Mouse (Mus musculus) heart, postnatal 4 days (tissue): ENCODE measurements at regions not wholly inside any gene's neighbourhood (a gene's known extent, or its start where the extent isn't known, plus 50 kb on each side); places are given as distances from the start of the nearest gene placed in this dataset.

Experiments
- DNase-seq: peaks from one replicate; pipeline ENCODE4 v3.0.0; 2021

DNA sequence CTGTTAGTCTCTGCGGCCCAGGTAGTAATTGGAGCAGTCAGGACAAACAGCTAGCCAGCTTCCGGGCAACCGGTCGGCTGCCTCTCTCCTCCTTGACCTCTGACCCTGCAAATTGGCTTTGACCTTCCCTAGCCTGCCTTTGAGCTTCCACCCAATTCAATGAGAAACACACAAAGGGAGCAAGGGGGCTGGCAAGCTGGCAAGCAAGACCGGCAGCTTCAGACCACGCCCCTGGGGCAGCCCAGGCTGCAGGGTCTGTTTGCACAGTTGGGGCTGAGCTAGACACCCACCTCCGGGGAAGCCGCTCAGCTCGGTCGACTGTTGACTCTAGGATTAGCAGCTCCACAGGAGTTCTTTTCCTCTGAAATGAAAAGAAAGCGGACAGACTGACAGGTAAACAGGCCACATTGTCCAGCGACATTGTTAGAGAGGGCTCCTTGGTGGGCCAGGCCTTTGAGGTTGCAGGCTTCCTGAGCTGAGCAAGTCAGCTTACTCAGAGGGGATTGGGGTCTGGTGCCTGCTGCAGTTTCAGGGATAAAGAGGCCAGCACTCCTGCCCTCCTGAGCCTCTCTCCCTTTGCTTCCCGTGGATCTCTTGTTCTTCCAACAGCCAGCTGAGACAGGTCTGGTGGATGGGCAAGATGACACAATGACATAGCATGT lies 116.6 kb downstream of the Inhbb start:
- no peak for DNase-seq

- DNase-seq = no peak
Observed at GRCm38 (mm10) chr1:119304470-119304980, 117.5 kb downstream of the Inhbb start.

- DNase-seq = no peak
Observed at GRCm38 (mm10) chr1:119302349-119302995, 119.6 kb downstream of the Inhbb start.

GRCm38 (mm10) chr1:119301931-119302330 lies 120.1 kb downstream of the Inhbb start:
- DNase-seq = no peak

GRCm38 (mm10) chr1:119301258-119301657 lies 120.8 kb downstream of the Inhbb start:
- DNase-seq = no peak

- DNase-seq = no peak
Observed at GRCm38 (mm10) chr1:119299842-119300752, 122.0 kb downstream of the Inhbb start.

GRCm38 (mm10) chr1:119298696-119299230 lies 123.3 kb downstream of the Inhbb start:
- no peak for DNase-seq

DNA sequence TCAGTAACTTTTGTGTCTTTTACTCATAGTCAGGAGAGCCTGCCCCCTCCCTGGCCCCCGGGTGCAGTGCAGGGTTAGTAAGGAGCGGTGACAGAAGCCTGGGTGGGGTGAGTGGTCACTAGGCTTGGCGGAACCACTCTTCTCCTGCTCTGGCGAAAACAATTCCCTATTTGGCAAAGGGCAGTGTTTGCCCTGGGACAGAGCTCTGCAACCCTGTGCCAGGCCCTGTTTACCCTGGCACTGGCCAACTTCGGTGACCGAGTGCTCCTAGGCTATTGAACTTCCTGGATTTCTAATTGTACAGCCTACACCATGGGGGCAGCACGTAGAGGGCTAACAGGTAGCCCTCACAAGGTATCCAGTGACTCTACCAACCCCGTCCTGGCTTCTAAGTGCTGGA lies 126.9 kb downstream of the Inhbb start:
- DNase-seq = no peak

- no peak for DNase-seq
Observed at GRCm38 (mm10) chr1:119293839-119294238, 128.2 kb downstream of the Inhbb start.

DNA sequence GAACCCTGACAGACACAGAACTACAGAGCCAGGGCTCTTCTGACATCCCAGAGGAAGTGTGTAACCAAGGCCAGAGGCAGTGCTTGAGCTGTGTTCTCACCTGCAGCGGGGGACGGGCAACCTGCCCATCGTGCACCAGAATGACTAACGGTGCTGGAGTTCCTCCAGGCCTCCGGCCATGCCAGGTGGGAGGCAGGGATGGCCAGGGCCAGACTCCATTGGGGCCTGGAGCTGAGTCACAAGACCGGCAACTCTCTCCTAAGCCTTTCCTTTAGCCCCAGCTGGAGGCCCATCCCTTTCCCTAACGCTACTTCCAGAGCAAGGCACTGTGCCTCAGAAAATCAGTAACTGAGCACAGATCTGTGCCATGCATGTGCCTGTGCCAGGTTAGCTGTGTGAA lies 129.8 kb downstream of the Inhbb start:
- DNase-seq = peak; percentile 51

DNA sequence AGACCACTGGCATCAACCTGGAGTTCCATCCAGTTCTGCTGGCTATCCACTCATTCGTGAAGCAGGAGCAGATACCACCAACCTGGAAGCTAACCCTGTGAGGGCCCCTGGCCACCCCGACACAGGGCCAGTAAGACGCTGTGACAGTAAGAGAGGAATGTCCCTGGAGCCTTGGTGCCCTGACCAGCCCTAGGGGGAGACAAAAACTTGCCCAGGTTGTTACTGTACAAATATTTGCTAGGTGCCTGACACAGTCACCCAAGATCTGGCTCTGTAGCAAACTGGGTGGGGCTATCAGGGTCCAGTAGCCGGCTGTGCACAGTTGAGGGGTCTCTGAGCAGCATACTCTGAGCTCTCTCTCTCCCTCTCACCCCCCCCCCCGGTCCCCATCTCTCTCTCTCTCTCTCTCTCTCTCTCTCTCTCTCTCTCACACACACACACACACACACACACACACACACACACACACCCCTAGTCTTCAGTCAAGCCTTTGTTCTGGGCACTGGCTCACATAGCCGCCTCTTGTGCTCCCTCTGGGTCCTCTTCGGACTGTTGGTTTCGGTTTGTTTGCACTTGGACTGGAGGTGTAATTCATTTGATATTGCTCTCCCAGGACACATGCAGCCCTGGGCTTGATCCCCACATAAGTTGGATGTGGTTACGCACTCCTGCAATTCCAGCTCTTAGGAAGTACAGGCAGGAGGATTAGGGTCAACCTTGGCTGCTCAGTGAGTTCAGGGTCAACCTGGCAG lies 131.7 kb downstream of the Inhbb start:
- no peak for DNase-seq

GRCm38 (mm10) chr1:119289516-119290164 lies 132.4 kb downstream of the Inhbb start:
- DNase-seq = no peak

DNA sequence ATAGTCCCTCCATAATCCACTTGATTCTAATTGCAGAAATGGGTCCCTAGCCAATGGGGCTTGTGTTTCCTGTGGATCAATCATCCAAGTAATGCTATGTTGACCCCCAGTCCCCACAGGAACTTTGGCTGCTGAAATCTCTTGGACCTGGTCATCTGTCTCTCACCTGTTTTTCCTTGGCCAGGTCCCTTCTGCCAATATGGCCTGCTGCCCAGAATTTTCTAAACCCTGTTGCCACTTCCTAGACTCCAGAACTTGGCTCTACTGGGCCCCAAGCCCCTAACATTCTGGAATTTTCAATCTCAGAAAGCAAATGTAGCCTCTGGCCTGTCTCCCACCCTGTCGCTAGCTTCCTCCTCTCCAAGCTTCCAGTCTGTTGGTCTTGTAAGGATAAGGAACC lies 139.6 kb downstream of the Inhbb start:
- no peak for DNase-seq

DNA sequence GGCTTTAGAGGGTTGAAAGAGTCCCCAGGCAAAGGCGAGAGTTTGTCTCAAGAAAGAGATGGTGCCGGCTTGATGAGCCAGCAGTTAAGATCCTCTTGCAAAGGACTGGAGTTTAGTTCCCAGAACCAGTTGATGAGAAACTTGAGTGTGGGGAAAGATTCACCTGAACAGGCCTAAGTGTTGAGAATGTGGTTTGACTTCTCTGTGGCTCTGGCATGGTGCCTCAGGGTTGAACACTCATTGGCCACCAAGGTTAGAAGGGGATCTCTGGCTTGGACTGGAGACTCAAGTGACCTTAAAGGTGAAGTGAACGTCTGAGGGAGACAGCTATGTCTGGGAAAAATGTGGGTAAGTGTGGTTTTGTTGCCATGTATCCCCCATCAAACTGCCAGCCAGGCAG lies 142.8 kb downstream of the Inhbb start:
- DNase-seq = no peak

DNA sequence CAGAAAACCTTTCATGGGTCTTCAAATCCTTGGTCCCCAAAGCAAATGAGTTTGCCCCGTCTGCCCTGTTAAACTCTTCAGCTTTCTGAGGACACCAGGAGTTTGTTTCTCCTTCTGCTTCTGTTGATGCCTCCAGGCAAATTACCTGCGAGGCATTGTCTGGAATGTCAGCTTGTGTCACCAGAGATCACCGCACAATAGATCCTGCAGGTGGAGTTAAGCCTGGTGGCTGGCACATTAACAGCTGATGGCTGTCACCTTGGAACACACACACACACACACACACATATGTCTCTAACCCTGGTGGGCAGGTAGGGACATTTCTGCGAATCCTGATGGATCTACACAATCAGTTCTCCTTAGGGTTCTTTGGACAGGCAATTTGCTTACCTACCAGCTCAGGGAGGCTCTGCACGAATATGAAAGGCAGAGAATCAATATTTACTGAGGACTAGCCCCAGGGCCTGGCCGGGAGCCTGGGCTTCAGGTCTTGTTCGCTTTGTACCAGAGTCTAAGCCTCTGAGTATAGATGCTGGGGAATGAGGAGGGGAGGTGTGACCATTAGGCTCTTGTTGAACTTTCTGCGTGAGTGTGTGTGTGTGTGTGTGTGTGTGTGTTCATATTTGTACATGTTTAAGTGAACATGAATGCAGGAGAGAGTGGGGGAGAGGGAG lies 143.4 kb downstream of the Inhbb start:
- no peak for DNase-seq

- DNase-seq = no peak
Observed at GRCm38 (mm10) chr1:119277990-119278389, 144.1 kb downstream of the Inhbb start.

DNA sequence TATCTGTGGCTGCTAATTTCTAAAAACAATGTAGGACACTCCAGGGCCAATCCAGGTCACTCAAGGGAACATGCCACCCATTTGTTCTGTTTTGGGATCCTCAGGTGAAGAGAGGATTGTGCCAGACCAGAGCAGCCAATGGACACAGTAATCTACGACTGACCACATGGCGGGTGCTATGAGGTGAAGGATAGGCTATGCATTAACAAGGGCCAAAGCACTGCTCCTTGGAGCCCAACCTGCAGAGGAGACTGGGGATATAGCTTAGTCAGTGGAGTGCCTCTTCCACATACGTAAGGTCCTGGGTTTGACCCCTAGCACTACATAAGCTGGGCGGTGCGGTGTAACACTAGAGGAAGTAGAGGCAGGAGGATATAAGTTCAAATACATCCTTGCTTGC lies 156.0 kb downstream of the Inhbb start:
- no peak for DNase-seq

DNA sequence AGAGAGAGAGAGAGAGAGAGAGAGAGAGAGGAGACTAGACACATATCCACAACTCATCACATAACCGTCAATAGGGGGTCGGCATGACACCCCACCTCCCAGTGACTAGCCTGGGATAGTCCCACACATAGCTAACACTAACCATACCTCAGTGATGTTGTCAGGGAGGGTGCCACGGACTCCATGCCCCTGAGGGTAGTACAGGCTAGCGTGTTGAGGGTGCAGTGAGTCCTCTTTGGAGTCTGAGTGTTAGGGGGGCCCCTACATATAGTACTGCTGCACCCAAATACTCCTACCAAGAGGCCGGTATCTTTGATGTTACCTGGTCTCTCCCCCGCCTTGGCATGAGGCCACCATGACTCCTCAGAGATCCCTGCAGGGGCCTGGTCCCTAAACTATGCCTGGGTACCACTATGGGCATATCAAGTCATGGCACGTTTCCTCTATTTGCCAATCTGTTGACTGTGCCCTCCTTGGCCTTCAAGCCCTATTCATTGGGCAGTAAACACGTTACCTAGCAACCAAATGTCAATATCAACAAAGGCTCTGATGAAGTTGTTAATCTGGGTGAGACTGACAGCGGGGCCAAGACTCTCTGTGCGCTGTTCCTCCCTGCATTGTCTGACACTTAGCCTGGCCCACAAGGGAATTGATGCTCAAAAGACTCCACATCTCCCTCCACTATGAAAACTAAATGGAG lies 156.7 kb downstream of the Inhbb start:
- DNase-seq = no peak

DNA sequence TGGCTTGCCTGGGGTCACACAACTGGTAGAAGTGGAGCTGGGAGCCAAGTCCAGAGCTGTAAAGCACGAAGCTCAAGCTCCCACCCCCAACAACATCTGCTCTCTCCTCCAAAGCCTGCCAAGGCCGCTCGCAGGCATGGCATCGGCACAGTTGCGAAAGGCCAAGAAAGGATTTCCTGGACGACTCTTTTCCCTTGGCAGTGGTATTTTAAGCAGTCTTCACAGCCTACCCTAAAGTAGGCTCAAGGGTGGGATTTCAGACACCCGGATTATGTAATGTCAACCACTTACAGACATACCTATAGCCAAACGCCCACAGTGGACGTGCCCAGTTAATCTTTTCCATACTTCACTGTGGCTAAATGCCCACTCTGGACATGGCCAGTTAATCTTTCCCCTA lies 162.6 kb downstream of the Inhbb start:
- DNase-seq = no peak

DNA sequence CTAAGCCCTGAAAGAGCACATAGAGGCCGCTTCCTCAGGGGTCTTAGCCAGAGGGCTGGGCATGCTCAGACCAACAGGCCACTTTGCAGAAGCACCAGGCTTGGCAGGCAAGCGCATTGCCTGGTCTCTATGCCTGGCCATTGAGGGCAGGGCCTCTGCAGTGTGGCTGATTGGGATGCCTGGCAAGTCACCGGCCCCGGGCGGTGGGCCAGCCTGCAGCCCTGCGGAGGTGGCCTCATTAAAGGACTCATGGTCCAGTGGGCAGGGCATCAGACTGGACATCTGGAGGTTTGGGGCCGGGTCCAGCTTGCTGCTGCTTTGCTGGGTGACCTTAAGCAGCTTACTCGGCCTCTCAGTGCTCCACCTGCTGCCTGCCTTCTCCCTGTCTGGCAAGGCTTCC lies 165.3 kb downstream of the Inhbb start:
- DNase-seq = peak; percentile 19
